Mouse (Mus musculus): ENCODE data around the gene Igfbp1. TPM values are rescaled to one million over a fixed set of nuclear protein-coding genes. Genes with fewer than 3 reads are reported as not detected.
"Not testable (repeated sequence)": the region's sequence is repeated elsewhere in the genome, so short reads cannot be mapped to it uniquely, and the experiment has no call there.

Gene Igfbp1
- polyA plus RNA-seq, 1 experiment from 2014 or later = 0.14 TPM

DNA sequence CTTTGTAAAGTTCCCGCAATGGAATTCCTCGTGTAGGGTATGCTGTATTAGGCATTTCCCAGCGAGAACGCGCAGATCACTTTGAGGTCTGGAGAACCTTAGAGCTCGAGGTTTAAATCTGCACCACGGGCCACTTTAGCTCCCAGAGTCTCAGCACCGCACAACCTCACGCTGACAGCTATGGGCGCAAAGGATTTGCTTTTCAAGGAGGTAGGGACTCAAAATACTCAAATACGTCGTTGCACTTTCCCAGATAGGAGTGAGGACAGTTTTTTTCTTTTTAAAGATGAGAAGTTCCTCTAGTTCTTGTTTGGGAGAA, 16.7 kb downstream of the Igfbp1 start:
- peaks cover 33% of the 10 kb centered on the region for H3K4me1 ChIP-seq

DNA sequence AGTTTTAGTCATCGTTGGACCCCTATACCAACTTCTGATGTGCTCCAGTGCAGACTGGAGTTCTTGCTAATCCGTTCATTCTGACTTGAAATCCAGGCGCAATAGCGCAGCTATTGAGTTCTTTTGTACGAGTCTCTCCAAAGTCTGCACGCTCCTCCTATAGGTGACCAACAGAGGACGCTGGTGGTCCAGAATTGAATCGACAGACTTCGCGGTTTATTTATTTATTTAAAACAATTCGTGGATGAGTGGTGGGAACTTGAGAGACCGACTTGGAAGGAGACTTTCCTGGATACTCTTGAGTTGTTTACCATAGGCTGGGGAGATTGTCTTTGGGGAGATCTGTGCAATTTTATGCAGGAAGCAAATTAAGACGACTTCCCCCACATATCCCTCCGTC, 17.2 kb downstream of the Igfbp1 start:
- Histone ChIP-seq H3K27me3 (peaks cover 10% of the 10 kb centered on the region; the same call in 1 of the 2 replicates), H3K9me3 (no peaks in the 10 kb centered on the region), H3K27ac (replicated peaks) (peak overlapping the region; percentile 87), H3K4me2 (replicated peaks) (peak overlapping the region; percentile 85), H3K4me3 (peak overlapping the region; percentile 59), H3K4me1 (peaks cover 33% of the 10 kb centered on the region), H3K9ac (replicated peaks) (no peak overlapping the region), H3K36me3 (no peaks in the 10 kb centered on the region)
- 7% methylated on average over 14 of the region's 14 CpGs for WGBS
- no peak for ATAC-seq (replicated peaks)

More for the DNA sequence above, 16.7 kb downstream of the Igfbp1 start:
- under 1% methylated on average over 12 of the region's 12 CpGs for WGBS
- H3K27ac ChIP-seq (replicated peaks) = peak overlapping the region; percentile 87
- H3K9ac ChIP-seq (replicated peaks) = peak overlapping the region; percentile 68
- no peaks in the 10 kb centered on the region for H3K9me3 ChIP-seq
- no peak for ATAC-seq (replicated peaks)
- no peaks in the 10 kb centered on the region for H3K36me3 ChIP-seq
- peak overlapping the region; percentile 85 for H3K4me2 ChIP-seq (replicated peaks)
- H3K4me3 ChIP-seq = peak overlapping the region; percentile 59
- peaks cover 10% of the 10 kb centered on the region; the same call in 1 of the 2 replicates for H3K27me3 ChIP-seq

DNA sequence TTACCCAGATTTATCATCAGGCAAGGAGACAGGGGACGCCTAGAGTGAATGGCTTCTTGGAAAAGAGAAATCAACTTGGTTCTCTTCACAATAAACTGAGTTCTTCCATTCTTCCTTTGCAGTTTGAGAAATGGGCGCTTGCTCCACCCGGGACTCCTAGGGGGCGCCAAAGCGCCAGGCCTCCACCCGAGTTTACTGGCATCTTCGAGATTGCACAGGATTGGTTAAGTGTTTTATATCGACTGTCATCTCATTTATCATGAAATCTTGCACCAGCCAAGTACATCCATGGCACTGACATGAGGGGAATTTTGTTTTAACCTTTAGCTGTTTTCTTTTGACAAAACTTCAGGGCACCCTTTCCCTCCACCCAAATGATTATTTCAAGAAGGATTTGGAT, 18.1 kb downstream of the Igfbp1 start:
- WGBS = 8% methylated on average over 8 of the region's 8 CpGs
- H3K4me2 ChIP-seq (replicated peaks) = no peak overlapping the region
- no peak overlapping the region for H3K27ac ChIP-seq (replicated peaks)
- H3K9ac ChIP-seq (replicated peaks) = no peak overlapping the region
- H3K9me3 ChIP-seq = no peaks in the 10 kb centered on the region
- no peak for ATAC-seq (replicated peaks)
- H3K4me1 ChIP-seq = peaks cover 33% of the 10 kb centered on the region
- H3K27me3 ChIP-seq = peaks cover 10% of the 10 kb centered on the region; the same call in 1 of the 2 replicates
- H3K36me3 ChIP-seq = no peaks in the 10 kb centered on the region
- no peak overlapping the region for H3K4me3 ChIP-seq

DNA sequence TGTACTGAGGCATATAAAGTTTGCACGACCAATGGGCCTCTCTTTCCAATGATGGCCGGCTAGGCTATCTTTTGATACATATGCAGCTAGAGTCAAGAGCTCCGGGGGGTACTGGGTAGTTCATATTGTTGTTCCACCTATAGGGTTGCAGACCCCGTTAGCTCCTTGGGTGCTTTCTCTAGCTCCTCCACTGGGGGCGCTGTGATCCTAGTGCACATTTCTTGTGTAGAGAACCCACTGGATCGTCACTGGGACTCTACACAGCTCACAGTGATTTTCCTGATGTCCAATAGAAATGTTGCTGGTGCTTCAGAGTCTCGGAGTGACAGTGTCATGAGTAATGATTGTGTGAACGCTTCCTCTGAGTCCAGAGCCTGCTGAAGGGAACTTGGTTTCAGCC, 24.2 kb downstream of the Igfbp1 start:
- H3K36me3 ChIP-seq; H3K27ac ChIP-seq (replicated peaks); H3K27me3 ChIP-seq; H3K4me3 ChIP-seq; H3K4me1 ChIP-seq; H3K4me2 ChIP-seq (replicated peaks); ATAC-seq (replicated peaks); H3K9ac ChIP-seq (replicated peaks); H3K9me3 ChIP-seq: not testable (repeated sequence)
- 71% methylated on average over 8 of the region's 8 CpGs for WGBS

DNA sequence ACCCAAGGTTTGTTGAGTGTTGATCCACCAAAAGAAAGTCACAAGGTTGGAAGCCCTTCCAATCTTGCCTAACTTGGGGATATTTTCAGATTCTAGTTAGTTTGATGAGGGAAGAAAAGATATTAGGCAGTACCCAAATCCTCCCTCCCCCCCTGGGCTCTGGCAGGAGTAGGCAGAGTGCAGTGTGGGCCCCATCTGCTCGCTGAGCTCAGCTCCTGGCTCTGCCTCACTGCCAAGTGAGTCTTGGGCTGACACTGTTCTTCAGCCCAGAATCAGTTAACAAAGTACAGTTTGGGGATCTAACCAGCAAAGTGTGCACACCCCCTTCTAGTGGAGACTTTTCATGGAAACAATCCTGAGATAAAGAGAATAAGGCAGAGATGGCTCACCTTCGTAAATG, 28.6 kb downstream of the Igfbp1 start:
- peak; percentile 91 for ATAC-seq (replicated peaks)
- no peaks in the 10 kb centered on the region for H3K4me1 ChIP-seq
- H3K36me3 ChIP-seq = no peaks in the 10 kb centered on the region
- H3K4me2 ChIP-seq (replicated peaks) = no peak overlapping the region
- no peaks in the 10 kb centered on the region for H3K9me3 ChIP-seq
- H3K4me3 ChIP-seq = no peak overlapping the region
- H3K27ac ChIP-seq (replicated peaks) = peak overlapping the region; percentile 54
- 65% methylated on average over 2 of the region's 2 CpGs for WGBS
- no peak overlapping the region for H3K9ac ChIP-seq (replicated peaks)
- H3K27me3 ChIP-seq = no peaks in the 10 kb centered on the region

DNA sequence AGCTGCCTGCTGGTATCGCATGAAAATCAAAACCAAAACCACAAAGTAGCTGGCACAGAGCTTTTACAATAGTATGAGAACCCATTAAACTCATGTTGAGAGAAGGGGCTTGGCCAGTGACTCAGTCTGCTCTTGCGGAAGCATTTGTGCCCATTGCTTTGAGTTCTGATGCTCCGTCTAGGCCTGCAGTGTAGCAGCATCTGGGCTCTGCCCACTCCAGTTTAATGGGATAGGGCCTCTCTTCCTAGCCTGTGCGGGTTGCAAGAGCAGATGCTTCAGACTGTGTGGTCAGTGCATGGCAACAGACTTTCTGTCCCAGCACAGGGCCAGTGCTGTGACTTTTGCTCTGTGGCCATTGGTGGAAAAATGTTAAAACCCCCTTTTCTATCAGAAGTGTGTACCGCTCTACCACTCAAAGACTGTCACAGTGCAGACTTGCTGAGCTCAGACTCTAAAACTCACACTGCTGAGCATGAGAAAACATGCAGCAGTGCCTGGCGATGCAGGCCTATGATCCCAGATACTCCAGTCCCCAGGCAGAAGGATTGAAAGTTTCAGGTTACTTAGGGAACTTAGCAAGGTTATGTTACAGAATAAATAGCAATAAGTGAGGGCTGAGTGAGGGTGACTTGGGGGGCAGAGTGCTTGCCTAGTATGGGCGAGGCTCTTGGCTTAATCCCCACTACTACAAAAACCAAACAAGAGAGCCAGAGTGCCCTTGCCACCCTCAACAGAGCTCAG, 29.4 kb downstream of the Igfbp1 start:
- Histone ChIP-seq H3K4me1 (no peaks in the 10 kb centered on the region), H3K27me3 (no peaks in the 10 kb centered on the region), H3K27ac (replicated peaks) (peak overlapping the region; percentile 54), H3K4me3 (no peak overlapping the region), H3K4me2 (replicated peaks) (no peak overlapping the region), H3K9me3 (no peaks in the 10 kb centered on the region), H3K9ac (replicated peaks) (no peak overlapping the region), H3K36me3 (no peaks in the 10 kb centered on the region)
- no peak; the same call in 1 of the 2 replicates for ATAC-seq (replicated peaks)
- WGBS = 85% methylated on average over 7 of the region's 7 CpGs

DNA sequence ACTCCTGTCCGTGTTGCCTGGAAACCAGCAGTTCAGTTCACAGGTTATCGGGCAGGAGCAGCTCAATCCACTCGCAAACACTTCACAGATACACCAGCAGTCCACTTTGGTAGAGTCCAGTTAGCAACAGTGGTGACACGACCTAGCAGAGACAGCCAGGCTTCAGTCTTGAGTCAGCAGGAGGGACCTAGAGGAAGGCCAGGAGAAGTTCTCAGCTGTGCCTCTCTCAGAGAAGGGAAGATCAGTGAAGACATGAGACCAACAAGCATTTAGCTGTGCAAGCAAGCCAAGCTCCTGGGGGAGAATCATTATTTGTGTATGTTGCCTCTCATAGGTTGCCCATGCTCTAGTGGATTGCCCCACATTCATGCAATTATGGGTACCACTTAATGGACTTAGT, 30.5 kb downstream of the Igfbp1 start:
- Histone ChIP-seq H3K27me3 (no peaks in the 10 kb centered on the region), H3K4me1 (no peaks in the 10 kb centered on the region), H3K36me3 (no peaks in the 10 kb centered on the region), H3K9ac (replicated peaks) (no peak overlapping the region), H3K27ac (replicated peaks) (no peak overlapping the region), H3K4me3 (no peak overlapping the region), H3K4me2 (replicated peaks) (no peak overlapping the region), H3K9me3 (no peaks in the 10 kb centered on the region)
- WGBS = 91% methylated on average over 4 of the region's 4 CpGs
- ATAC-seq (replicated peaks) = no peak

DNA sequence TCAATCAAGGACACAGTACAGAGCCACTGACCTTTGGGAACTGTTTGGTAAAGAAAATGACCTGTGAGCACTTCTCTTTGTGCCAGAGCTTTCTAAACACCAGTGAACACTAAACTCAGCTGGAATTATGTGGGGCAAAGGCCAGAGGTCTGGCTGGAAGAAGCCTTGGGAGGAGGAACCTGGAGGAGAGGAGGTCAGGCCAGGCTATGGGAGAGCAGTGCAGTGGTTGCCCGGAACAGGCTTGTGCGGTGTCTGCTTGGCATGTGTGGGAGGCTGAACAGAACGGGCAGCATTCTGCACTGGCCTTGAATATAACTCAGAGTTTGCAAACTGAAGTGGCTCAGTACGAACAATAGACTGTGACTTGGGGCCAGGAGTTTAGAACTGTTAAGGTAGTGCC, 32.4 kb downstream of the Igfbp1 start:
- Histone ChIP-seq H3K4me2 (replicated peaks) (no peak overlapping the region), H3K27me3 (no peaks in the 10 kb centered on the region), H3K4me1 (no peaks in the 10 kb centered on the region), H3K4me3 (no peak overlapping the region), H3K9ac (replicated peaks) (no peak overlapping the region), H3K9me3 (no peaks in the 10 kb centered on the region), H3K36me3 (no peaks in the 10 kb centered on the region), H3K27ac (replicated peaks) (no peak overlapping the region)
- ATAC-seq (replicated peaks) = no peak
- 85% methylated on average over 4 of the region's 4 CpGs for WGBS

DNA sequence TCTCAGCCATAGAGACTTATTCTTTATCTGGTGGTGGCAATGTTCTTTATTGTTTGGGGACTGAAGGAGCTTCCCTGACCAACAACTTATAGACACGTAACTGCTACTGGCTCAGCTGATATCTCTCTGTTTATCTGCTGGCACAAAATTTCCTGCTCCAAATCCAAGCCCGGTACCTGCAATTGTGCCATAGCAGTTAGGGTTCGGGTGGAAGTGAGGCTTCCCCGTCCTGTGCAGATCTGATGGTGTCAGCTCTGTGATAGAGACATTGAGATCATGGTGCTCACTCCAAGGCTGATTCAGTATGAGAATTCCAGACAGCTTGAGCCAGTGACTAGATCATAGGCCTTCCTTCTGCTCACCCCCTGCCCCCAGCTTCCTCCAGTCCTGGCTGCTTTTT, 34.4 kb downstream of the Igfbp1 start:
- Histone ChIP-seq H3K9ac (replicated peaks) (no peak overlapping the region), H3K27ac (replicated peaks) (no peak overlapping the region), H3K4me3 (no peak overlapping the region), H3K4me1 (no peaks in the 10 kb centered on the region), H3K9me3 (no peaks in the 10 kb centered on the region), H3K4me2 (replicated peaks) (no peak overlapping the region), H3K36me3 (no peaks in the 10 kb centered on the region), H3K27me3 (no peaks in the 10 kb centered on the region)
- ATAC-seq (replicated peaks) = no peak
- 92% methylated on average over 4 of the region's 4 CpGs for WGBS

DNA sequence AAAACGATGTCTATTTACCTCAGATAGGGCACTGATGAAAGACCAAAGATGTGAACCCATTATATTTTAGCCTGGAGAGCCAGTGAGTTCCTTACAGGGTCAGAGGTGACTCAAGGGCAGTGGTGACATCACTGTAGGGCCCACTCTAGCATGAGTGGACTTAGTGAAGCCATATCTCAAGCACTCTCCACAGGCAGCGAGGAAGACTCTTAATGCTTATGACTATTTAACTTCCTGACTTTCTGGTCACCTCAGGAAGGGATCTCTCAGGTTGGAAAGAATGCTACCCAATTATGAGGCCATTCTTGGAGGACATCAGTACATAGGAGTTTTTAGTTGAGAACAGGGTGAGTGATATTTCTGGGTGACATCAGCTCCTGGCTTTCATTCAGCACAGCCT, 35.8 kb downstream of the Igfbp1 start:
- no peak overlapping the region for H3K27ac ChIP-seq (replicated peaks)
- no peak overlapping the region for H3K4me3 ChIP-seq
- no peak for ATAC-seq (replicated peaks)
- H3K9ac ChIP-seq (replicated peaks) = no peak overlapping the region
- no peaks in the 10 kb centered on the region for H3K27me3 ChIP-seq
- no peaks in the 10 kb centered on the region for H3K36me3 ChIP-seq
- no peak overlapping the region for H3K4me2 ChIP-seq (replicated peaks)
- H3K4me1 ChIP-seq = no peaks in the 10 kb centered on the region
- WGBS = 91% methylated on average over 2 of the region's 2 CpGs
- no peaks in the 10 kb centered on the region for H3K9me3 ChIP-seq

DNA sequence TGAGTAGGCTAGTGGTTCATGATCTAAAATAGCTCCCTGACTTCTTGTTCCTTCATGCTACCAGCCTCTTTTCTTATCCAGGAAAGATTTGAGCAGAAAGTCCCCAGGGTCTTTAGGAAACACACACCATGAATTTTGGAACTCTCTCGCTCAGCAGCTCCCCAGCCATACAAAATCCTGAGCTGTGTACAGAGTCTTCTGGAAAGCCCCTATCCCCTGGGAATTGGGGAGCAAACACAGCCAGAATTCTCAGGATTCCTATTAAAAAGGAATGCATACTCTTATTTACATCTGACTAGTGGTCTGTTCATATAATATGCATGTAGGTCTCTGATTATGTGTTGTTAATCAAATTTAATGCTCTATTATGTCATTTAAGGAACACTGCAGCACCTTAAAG, 36.9 kb downstream of the Igfbp1 start:
- no peak overlapping the region for H3K4me2 ChIP-seq (replicated peaks)
- no peaks in the 10 kb centered on the region for H3K9me3 ChIP-seq
- no peak for ATAC-seq (replicated peaks)
- no peak overlapping the region for H3K9ac ChIP-seq (replicated peaks)
- H3K27ac ChIP-seq (replicated peaks) = no peak overlapping the region
- no peak overlapping the region for H3K4me3 ChIP-seq
- WGBS = 71% methylated on average over 1 of the region's 1 CpGs
- H3K36me3 ChIP-seq = no peaks in the 10 kb centered on the region
- H3K27me3 ChIP-seq = no peaks in the 10 kb centered on the region
- H3K4me1 ChIP-seq = no peaks in the 10 kb centered on the region

DNA sequence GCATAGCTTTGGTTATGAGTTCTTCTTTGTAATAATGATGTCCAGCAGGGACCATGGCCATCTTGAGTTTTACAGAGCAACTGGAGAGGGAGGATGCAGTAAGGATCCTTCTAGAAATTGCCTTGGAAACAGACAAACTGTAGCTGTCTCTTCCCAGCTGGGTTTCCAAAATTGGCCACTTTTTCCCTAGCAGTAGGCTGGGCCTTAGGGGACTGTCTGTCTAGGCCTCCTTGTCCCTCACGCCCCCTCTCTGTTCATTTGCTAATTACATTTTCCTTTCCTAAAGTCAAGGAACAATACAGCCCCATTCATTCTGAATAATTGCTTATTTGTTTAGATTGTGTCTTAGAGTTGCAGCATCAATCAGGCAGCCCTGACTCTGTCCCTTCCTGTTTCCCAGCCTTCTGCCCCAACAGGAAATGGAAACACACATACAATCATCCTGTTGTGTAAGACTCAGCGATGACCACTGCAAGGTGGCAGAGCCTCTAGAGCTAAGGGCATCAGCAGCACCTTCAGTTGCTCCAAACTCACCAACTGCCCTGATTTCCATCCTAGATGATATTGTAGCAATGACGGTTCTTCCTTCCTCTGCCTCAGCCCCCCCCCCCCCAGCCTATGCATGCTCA, 37.5 kb downstream of the Igfbp1 start:
- Histone ChIP-seq H3K27me3 (no peaks in the 10 kb centered on the region), H3K36me3 (no peaks in the 10 kb centered on the region), H3K9ac (replicated peaks) (no peak overlapping the region), H3K4me2 (replicated peaks) (no peak overlapping the region), H3K27ac (replicated peaks) (no peak overlapping the region), H3K4me3 (no peak overlapping the region), H3K9me3 (no peaks in the 10 kb centered on the region), H3K4me1 (no peaks in the 10 kb centered on the region)
- WGBS = 59% methylated on average over 3 of the region's 3 CpGs
- no peak; the same call in 1 of the 2 replicates for ATAC-seq (replicated peaks)

DNA sequence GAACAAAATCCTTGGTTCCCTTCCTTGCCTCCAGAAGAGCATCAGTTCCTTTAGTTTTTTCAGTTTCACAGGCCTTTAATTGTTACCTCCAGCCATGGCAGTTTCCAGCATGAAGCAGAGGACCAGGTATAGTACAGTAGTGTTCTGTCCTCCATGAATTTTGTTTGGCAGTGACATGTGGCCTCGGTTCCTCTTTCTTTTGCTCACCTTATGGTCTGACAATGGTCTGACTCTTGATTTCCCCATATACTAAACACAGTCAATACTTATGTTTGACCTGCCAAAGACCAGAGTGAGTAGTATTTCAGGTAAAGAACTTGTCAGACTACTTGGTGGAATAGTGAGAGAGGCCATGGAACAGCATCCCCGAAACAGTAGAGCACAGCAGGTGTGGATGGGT, 39.2 kb downstream of the Igfbp1 start:
- no peak overlapping the region for H3K4me3 ChIP-seq
- H3K27ac ChIP-seq (replicated peaks) = no peak overlapping the region
- H3K27me3 ChIP-seq = no peaks in the 10 kb centered on the region
- no peaks in the 10 kb centered on the region for H3K9me3 ChIP-seq
- no peaks in the 10 kb centered on the region for H3K36me3 ChIP-seq
- no peak overlapping the region for H3K9ac ChIP-seq (replicated peaks)
- no peaks in the 10 kb centered on the region for H3K4me1 ChIP-seq
- H3K4me2 ChIP-seq (replicated peaks) = no peak overlapping the region
- 97% methylated on average over 2 of the region's 2 CpGs for WGBS
- no peak for ATAC-seq (replicated peaks)
